Mouse (Mus musculus): ENCODE measurements around the gene Gm9573. TPM values are rescaled to one million over a fixed set of nuclear protein-coding genes. Genes with fewer than 3 reads are reported as not detected.

Gm9573 gene
- polyA plus RNA-seq, 1 experiment from 2014 or later, result not detected

DNA sequence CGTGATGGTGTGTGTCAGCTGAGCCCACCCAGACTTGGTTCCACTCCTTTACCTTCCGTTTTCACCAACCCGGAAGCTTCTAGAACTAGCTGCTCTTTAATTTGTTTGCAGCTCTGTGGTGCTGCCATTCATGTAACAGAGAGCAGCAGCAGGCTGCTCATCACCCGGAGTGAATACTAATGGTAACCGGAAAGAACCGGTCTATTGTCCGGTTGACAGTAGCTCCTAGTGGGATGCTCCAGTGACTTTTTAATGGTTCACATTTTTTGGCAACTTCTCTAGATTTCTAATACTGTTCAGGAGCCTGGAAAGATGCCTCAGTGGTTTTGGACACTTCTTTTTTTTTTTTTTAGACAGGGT lies 35.2 kb downstream of the Gm9573 start:
- no peak overlapping the region for H3K4me3 ChIP-seq (ENCODE audit: low read depth, low read length)
- H3K27ac ChIP-seq (ENCODE audit: low read depth, low read length), result no peak overlapping the region
- ATAC-seq (replicated peaks; ENCODE audit: low FRiP score) (no peak), DNase-seq (ENCODE audit: low spot score) (no peak)
- WGBS, result 92% methylated on average over 7 of the region's 7 CpGs
- H3K4me1 ChIP-seq (replicated peaks; ENCODE audit: control insufficient read depth, insufficient read depth, low read length), result no peaks in the 10 kb centered on the region
- H3K9ac ChIP-seq (ENCODE audit: low read length), result no peak overlapping the region
- no peaks in the 10 kb centered on the region for H3K27me3 ChIP-seq (ENCODE audit: control insufficient read depth, insufficient read depth, low read length)
- no peaks in the 10 kb centered on the region for H3K36me3 ChIP-seq (ENCODE audit: control insufficient read depth, insufficient read depth, low read length)
- no peaks in the 10 kb centered on the region for H3K9me3 ChIP-seq (ENCODE audit: control insufficient read depth, low read length)
- H3K4me2 ChIP-seq (ENCODE audit: low read depth, low read length, severe bottlenecking), result no peak overlapping the region

DNA sequence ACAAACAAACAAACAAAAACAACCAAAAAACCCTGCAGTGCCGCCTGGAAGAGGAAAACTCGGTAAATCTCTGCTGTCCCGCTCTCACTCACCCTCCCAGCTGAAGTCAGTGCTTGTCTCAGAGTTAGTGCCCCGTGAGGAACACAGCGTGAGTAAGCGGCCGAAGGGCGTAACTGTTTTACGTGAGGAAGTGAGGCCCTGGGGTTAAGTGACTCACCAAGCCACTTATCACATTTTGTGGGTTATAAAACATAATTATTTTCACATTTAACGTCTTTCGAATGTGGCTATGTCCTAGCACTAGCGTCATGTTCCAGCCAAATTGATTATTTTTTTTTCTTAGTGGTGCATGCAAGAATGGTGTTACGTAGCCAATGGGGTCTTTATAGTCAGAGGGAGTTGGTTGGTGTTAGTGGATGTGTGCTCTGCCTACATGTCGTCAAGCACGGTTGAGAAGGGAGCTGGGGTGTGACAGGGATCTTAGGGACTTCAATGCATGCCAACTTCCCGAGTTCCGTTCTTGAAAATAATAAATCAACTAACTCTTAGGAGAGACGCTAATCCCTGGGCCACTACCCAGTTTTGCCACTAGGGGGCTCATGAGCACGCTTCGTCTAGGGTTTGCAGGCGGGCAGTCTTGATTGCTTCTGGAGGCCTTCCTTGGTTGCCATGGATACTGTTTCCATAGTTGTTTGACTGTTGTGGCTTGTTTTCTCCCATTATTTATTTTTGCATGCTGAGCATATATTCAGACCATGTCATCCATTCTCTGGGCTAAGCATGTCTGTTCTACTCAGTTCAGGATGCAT lies 35.8 kb downstream of the Gm9573 start:
- DNase-seq (ENCODE audit: low spot score), result peak; percentile 88
- H3K27me3 ChIP-seq (ENCODE audit: control insufficient read depth, insufficient read depth, low read length), result no peaks in the 10 kb centered on the region
- WGBS, result 67% methylated on average over 21 of the region's 21 CpGs
- no peak overlapping the region for H3K27ac ChIP-seq (ENCODE audit: low read depth, low read length)
- H3K9ac ChIP-seq (ENCODE audit: low read length), result no peak overlapping the region
- H3K4me1 ChIP-seq (replicated peaks; ENCODE audit: control insufficient read depth, insufficient read depth, low read length), result no peaks in the 10 kb centered on the region
- no peak for ATAC-seq (replicated peaks; ENCODE audit: low FRiP score)
- no peak overlapping the region for H3K4me3 ChIP-seq (ENCODE audit: low read depth, low read length)
- H3K4me2 ChIP-seq (ENCODE audit: low read depth, low read length, severe bottlenecking), result no peak overlapping the region
- H3K36me3 ChIP-seq (ENCODE audit: control insufficient read depth, insufficient read depth, low read length), result no peaks in the 10 kb centered on the region
- H3K9me3 ChIP-seq (ENCODE audit: control insufficient read depth, low read length), result no peaks in the 10 kb centered on the region

DNA sequence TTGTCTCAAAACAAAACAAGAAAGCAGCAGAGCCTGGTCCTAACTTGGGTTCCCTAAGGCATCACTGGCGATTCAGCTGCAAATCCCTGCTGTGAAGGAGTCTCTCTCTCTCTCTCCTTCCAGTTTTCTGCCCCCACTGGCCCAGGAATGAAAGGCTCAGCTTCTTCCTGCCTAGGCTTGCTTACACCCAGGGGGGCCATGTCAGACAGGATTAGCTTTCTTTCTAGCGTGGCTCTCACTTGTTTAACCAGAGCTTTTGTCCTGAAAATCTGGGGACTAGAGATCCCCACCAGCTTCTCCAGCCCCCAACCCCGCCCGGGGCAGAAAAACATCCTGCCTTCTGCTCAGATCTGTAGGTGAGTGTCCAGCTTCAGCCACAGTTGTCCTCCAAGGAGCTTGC lies 38.0 kb downstream of the Gm9573 start:
- no peaks in the 10 kb centered on the region for H3K4me1 ChIP-seq (replicated peaks; ENCODE audit: control insufficient read depth, insufficient read depth, low read length)
- no peak overlapping the region for H3K27ac ChIP-seq (ENCODE audit: low read depth, low read length)
- ATAC-seq (replicated peaks; ENCODE audit: low FRiP score) (no peak), DNase-seq (ENCODE audit: low spot score) (no peak)
- H3K36me3 ChIP-seq (ENCODE audit: control insufficient read depth, insufficient read depth, low read length), result no peaks in the 10 kb centered on the region
- no peak overlapping the region for H3K4me3 ChIP-seq (ENCODE audit: low read depth, low read length)
- no peak overlapping the region for H3K9ac ChIP-seq (ENCODE audit: low read length)
- no peaks in the 10 kb centered on the region for H3K9me3 ChIP-seq (ENCODE audit: control insufficient read depth, low read length)
- H3K27me3 ChIP-seq (ENCODE audit: control insufficient read depth, insufficient read depth, low read length), result no peaks in the 10 kb centered on the region
- H3K4me2 ChIP-seq (ENCODE audit: low read depth, low read length, severe bottlenecking), result no peak overlapping the region
- 12% methylated on average over 4 of the region's 4 CpGs for WGBS

DNA sequence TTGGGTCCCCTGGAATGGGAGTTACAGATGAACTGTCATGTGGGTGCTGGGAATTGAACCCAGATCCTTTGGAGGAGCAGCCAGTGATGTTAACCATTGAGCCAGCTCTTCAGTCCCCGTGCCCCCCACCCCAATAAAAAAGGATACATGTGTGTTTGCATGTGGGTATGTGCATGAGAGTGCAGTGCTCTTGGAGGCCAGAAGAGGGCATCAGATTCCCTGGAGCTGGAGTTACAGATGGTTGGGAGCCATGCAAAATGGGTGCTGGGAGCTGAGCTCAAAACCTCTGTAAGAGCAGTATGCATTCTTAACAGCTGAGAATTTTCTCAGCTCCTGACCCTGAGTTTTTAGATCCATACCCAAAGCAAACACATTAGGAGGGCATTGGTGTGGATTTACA lies 39.1 kb downstream of the Gm9573 start:
- Histone ChIP-seq H3K36me3 (ENCODE audit: control insufficient read depth, insufficient read depth, low read length) (no peaks in the 10 kb centered on the region), H3K27ac (ENCODE audit: low read depth, low read length) (no peak overlapping the region), H3K27me3 (ENCODE audit: control insufficient read depth, insufficient read depth, low read length) (no peaks in the 10 kb centered on the region), H3K4me2 (ENCODE audit: low read depth, low read length, severe bottlenecking) (no peak overlapping the region), H3K4me1 (replicated peaks; ENCODE audit: control insufficient read depth, insufficient read depth, low read length) (no peaks in the 10 kb centered on the region), H3K9ac (ENCODE audit: low read length) (no peak overlapping the region), H3K4me3 (ENCODE audit: low read depth, low read length) (no peak overlapping the region), H3K9me3 (ENCODE audit: control insufficient read depth, low read length) (no peaks in the 10 kb centered on the region)
- ATAC-seq (replicated peaks; ENCODE audit: low FRiP score) (no peak), DNase-seq (ENCODE audit: low spot score) (no peak)
- 74% methylated on average over 1 of the region's 1 CpGs for WGBS

DNA sequence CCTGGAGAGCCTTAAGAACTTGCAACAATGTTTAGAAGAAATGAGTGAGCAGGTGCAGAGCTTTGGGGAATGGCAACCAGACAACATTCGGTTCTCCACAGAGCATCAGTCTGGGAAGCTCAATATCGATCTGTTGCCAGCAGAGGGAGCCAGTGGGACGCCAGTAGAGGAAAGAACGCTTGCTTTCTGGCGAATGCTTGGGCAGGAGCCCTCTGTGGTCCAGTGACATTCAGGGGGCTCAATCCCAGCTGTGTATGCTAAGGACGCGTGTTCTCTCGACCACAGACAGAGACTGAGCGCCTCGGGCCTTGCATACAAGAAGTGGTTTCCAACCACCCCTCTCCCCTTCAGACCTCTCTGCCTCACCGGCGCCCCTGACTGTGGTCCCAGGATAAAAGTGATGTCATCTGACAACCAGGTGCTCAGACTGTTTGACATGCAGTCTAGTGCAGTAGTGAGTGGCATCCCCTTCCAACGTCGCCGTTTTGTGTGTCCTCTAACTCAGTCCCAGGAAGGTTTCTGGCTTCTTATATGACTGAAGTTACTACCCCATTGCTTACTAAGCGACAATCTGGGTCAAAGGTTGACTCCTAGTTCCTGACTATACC lies 42.0 kb downstream of the Gm9573 start:
- no peak overlapping the region for H3K4me2 ChIP-seq (ENCODE audit: low read depth, low read length, severe bottlenecking)
- DNase-seq (ENCODE audit: low spot score), result peak; percentile 87
- H3K9me3 ChIP-seq (ENCODE audit: control insufficient read depth, low read length), result no peaks in the 10 kb centered on the region
- no peaks in the 10 kb centered on the region for H3K27me3 ChIP-seq (ENCODE audit: control insufficient read depth, insufficient read depth, low read length)
- H3K27ac ChIP-seq (ENCODE audit: low read depth, low read length), result no peak overlapping the region
- no peak; the same call in 1 of the 2 replicates for ATAC-seq (replicated peaks; ENCODE audit: low FRiP score)
- no peaks in the 10 kb centered on the region for H3K36me3 ChIP-seq (ENCODE audit: control insufficient read depth, insufficient read depth, low read length)
- no peak overlapping the region for H3K9ac ChIP-seq (ENCODE audit: low read length)
- H3K4me1 ChIP-seq (replicated peaks; ENCODE audit: control insufficient read depth, insufficient read depth, low read length), result no peaks in the 10 kb centered on the region
- 19% methylated on average over 16 of the region's 16 CpGs for WGBS
- H3K4me3 ChIP-seq (ENCODE audit: low read depth, low read length), result no peak overlapping the region

DNA sequence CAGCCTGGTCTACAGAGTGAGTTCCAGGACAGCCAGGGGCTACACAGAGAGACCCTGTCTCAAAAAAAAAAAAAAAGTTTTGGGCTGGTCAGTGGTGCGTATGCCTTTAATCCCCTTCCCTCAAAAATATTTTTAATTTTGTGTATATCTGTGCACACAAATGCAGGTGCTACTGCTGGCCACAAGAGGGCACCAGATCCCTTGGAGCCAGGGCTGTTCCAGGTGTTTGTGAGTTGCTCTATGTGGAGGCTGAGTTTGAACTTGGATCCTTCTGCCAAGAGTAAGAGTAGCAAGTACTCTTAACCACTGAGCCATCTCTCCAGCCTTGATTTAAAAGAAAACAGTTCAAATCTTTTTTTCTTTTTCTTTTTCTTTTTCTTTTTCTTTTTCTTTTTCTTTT lies 43.5 kb downstream of the Gm9573 start:
- H3K4me1 ChIP-seq (replicated peaks; ENCODE audit: control insufficient read depth, insufficient read depth, low read length), result no peaks in the 10 kb centered on the region
- no peaks in the 10 kb centered on the region for H3K27me3 ChIP-seq (ENCODE audit: control insufficient read depth, insufficient read depth, low read length)
- no peak overlapping the region for H3K9ac ChIP-seq (ENCODE audit: low read length)
- no peaks in the 10 kb centered on the region for H3K9me3 ChIP-seq (ENCODE audit: control insufficient read depth, low read length)
- no peak overlapping the region for H3K27ac ChIP-seq (ENCODE audit: low read depth, low read length)
- H3K4me2 ChIP-seq (ENCODE audit: low read depth, low read length, severe bottlenecking), result no peak overlapping the region
- WGBS, result 96% methylated on average over 1 of the region's 1 CpGs
- no peak overlapping the region for H3K4me3 ChIP-seq (ENCODE audit: low read depth, low read length)
- DNase-seq (ENCODE audit: low spot score) (no peak), ATAC-seq (replicated peaks; ENCODE audit: low FRiP score) (no peak)
- no peaks in the 10 kb centered on the region for H3K36me3 ChIP-seq (ENCODE audit: control insufficient read depth, insufficient read depth, low read length)

DNA sequence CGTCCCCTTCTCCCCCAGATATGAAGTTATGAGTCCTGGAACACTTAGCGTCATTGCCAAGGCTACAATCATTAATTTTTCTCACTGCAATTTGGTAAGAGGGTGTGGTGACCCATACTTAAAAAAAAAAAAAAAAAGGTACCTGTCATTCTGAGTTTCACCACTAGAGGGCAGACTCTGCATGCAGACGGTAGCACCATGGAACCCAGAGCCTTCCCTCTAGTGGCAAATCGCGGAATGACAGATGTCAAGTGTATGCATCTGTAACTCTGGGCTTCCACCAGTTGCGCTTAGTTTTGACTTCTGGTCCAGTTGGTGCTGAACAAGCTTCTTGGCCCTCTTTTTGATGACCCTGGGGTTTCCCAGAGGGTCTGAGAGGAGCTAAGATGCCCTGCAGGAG lies 48.2 kb downstream of the Gm9573 start:
- H3K4me3 ChIP-seq (ENCODE audit: low read depth, low read length), result no peak overlapping the region
- 20% methylated on average over 6 of the region's 6 CpGs for WGBS
- H3K27ac ChIP-seq (ENCODE audit: low read depth, low read length), result no peak overlapping the region
- H3K4me2 ChIP-seq (ENCODE audit: low read depth, low read length, severe bottlenecking), result no peak overlapping the region
- peak; percentile 89 for DNase-seq (ENCODE audit: low spot score)
- no peaks in the 10 kb centered on the region for H3K27me3 ChIP-seq (ENCODE audit: control insufficient read depth, insufficient read depth, low read length)
- H3K9me3 ChIP-seq (ENCODE audit: control insufficient read depth, low read length), result no peaks in the 10 kb centered on the region
- H3K4me1 ChIP-seq (replicated peaks; ENCODE audit: control insufficient read depth, insufficient read depth, low read length), result no peaks in the 10 kb centered on the region
- H3K9ac ChIP-seq (ENCODE audit: low read length), result no peak overlapping the region
- H3K36me3 ChIP-seq (ENCODE audit: control insufficient read depth, insufficient read depth, low read length), result no peaks in the 10 kb centered on the region
- 0 out of 2 replicates have a peak, but pooled peaks have one; percentile 49 for ATAC-seq (replicated peaks; ENCODE audit: low FRiP score)

DNA sequence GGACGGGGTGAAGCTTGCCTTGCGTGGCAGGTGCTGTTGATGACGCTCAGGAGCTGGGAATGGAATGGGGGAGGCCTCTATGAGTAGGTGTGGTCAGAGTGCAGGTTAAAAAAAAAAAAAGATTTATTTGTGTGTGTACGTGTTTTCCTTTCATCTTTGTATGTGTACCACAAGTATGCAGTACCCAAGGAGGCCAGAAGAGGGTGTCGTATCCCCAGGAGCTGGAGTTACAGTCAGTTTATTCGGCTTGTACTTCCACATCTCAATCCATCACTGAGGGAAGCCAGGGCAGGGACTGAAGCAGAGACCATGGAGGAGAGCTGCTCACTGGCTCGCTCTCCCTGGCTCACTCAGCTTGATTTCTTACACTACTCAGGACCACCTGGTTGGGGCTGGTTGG lies 55.0 kb downstream of the Gm9573 start:
- peaks cover 7% of the 10 kb centered on the region; the same call in 1 of the 2 replicates for H3K4me1 ChIP-seq (replicated peaks; ENCODE audit: control insufficient read depth, insufficient read depth, low read length)
- no peaks in the 10 kb centered on the region for H3K36me3 ChIP-seq (ENCODE audit: control insufficient read depth, insufficient read depth, low read length)
- no peak overlapping the region for H3K27ac ChIP-seq (ENCODE audit: low read depth, low read length)
- H3K4me3 ChIP-seq (ENCODE audit: low read depth, low read length), result no peak overlapping the region
- DNase-seq (ENCODE audit: low spot score), result no peak
- H3K27me3 ChIP-seq (ENCODE audit: control insufficient read depth, insufficient read depth, low read length), result peaks cover 11% of the 10 kb centered on the region; the same call in 1 of the 2 replicates
- no peak overlapping the region for H3K9ac ChIP-seq (ENCODE audit: low read length)
- WGBS, result 95% methylated on average over 7 of the region's 7 CpGs
- no peaks in the 10 kb centered on the region for H3K9me3 ChIP-seq (ENCODE audit: control insufficient read depth, low read length)
- H3K4me2 ChIP-seq (ENCODE audit: low read depth, low read length, severe bottlenecking), result no peak overlapping the region
- no peak for ATAC-seq (replicated peaks; ENCODE audit: low FRiP score)

DNA sequence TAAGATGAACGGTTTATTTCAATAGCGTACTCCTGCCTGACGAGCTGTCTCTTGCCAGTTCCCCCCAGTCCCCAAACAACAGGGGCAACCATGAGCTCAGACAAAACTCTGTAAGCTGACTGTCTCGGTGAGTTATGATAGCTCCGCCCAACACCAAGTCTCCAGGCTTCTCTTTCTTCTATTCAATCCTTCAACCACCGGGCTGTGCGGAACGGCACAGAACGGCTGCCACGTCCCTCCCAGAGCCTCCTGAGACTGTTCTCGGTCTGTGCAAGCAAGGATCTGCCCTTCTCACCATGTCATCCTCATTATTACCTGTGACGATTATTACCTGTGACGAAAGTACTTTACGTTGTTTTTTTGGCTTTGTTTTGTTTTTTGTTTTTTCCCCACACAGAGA lies 55.6 kb downstream of the Gm9573 start:
- DNase-seq (ENCODE audit: low spot score) (no peak), ATAC-seq (replicated peaks; ENCODE audit: low FRiP score) (no peak)
- H3K9ac ChIP-seq (ENCODE audit: low read length), result no peak overlapping the region
- H3K4me2 ChIP-seq (ENCODE audit: low read depth, low read length, severe bottlenecking), result no peak overlapping the region
- H3K4me3 ChIP-seq (ENCODE audit: low read depth, low read length), result no peak overlapping the region
- H3K9me3 ChIP-seq (ENCODE audit: control insufficient read depth, low read length), result no peaks in the 10 kb centered on the region
- peaks cover 11% of the 10 kb centered on the region; the same call in 1 of the 2 replicates for H3K27me3 ChIP-seq (ENCODE audit: control insufficient read depth, insufficient read depth, low read length)
- H3K36me3 ChIP-seq (ENCODE audit: control insufficient read depth, insufficient read depth, low read length), result no peaks in the 10 kb centered on the region
- 84% methylated on average over 14 of the region's 14 CpGs for WGBS
- peaks cover 7% of the 10 kb centered on the region; the same call in 1 of the 2 replicates for H3K4me1 ChIP-seq (replicated peaks; ENCODE audit: control insufficient read depth, insufficient read depth, low read length)
- H3K27ac ChIP-seq (ENCODE audit: low read depth, low read length), result no peak overlapping the region
